Mouse (Mus musculus) limb, embryonic 14.5 days (tissue): ENCODE results near the gene Clrn1. TPM values are rescaled to one million over a fixed set of nuclear protein-coding genes. Genes with fewer than 3 reads are reported as not detected.

ENCODE experiments used
- ATAC-seq: fragments of 200-750 bp; cut with Nextera tagmentation; 2 replicates; pipeline ENCODE4 v1.8.0; 2017; ENCODE audit warnings: low read depth, moderate number of reproducible peaks, moderate TSS enrichment; ENCODE audit not compliant: low FRiP score
- DNase-seq: peaks from one replicate; pipeline ENCODE4 v3.0.0-alpha.2; 2015; ENCODE audit warnings: low spot score
- H3K27ac ChIP-seq: fragments of 300-500 bp; sonication (generic); replicated peaks from 2 replicates; pipeline ENCODE4 v1.5.1; 2014; ENCODE audit warnings: low read depth, mild to moderate bottlenecking, low read length, moderate library complexity, mixed read lengths
- H3K27me3 ChIP-seq: fragments of 300-500 bp; sonication (generic); 2 replicates; pipeline ENCODE4 v1.6.1; 2014; ENCODE audit warnings: low read length, mixed read lengths; ENCODE audit not compliant: control insufficient read depth, insufficient read depth
- H3K36me3 ChIP-seq: fragments of 300-500 bp; sonication (generic); 2 replicates; pipeline ENCODE4 v1.6.1; 2014; ENCODE audit warnings: mild to moderate bottlenecking, low read length, moderate library complexity, mixed read lengths; ENCODE audit not compliant: control insufficient read depth, insufficient read depth
- H3K4me1 ChIP-seq: fragments of 300-500 bp; sonication (generic); 2 replicates; pipeline ENCODE4 v1.6.1; 2014; ENCODE audit warnings: antibody characterized with exemption, low read length, mixed read lengths; ENCODE audit not compliant: control insufficient read depth, insufficient read depth
- H3K4me2 ChIP-seq: fragments of 300-500 bp; sonication (generic); replicated peaks from 2 replicates; pipeline ENCODE4 v1.6.1; 2014; ENCODE audit warnings: low read depth, mild to moderate bottlenecking, low read length, moderate library complexity; ENCODE audit not compliant: severe bottlenecking
- H3K4me3 ChIP-seq: fragments of 300-500 bp; sonication (generic); replicated peaks from 2 replicates; pipeline ENCODE4 v1.5.1; 2014; ENCODE audit warnings: low read length
- H3K9ac ChIP-seq: fragments of 300-500 bp; sonication (generic); 2 replicates; pipeline ENCODE4 v1.6.1; 2014; ENCODE audit warnings: mild to moderate bottlenecking, low read depth, low read length, moderate library complexity; ENCODE audit not compliant: severe bottlenecking
- H3K9me3 ChIP-seq: fragments of 300-500 bp; sonication (generic); 2 replicates; pipeline ENCODE4 v1.6.1; 2016; ENCODE audit warnings: low read length; ENCODE audit not compliant: control insufficient read depth
- POLR2A ChIP-seq: fragments of 200-500 bp; IDR thresholded peaks from 2 replicates; pipeline ENCODE4 v1.8.0; 2012; ENCODE audit warnings: inconsistent platforms, mild to moderate bottlenecking, moderate library complexity, borderline replicate concordance; ENCODE audit not compliant: insufficient read depth, insufficient read length; ENCODE audit errors: extremely low read depth
- WGBS: fragments of 180-500 bp; shearing (Covaris S2); extraction: QIAGEN DNeasy Blood & Tissue Kit; methylation state at CpG from one replicate; pipeline ENCODE4 v1.1.7; 2014; 5-methylcytosine and 5-hydroxymethylcytosine counted together
- polyA plus RNA-seq, 2 experiments: library from polyadenylated mRNA; depleted of rRNA in 1 of 2; stranded (reverse) in 1 of 2; unstranded in 1 of 2; fragments of >200 nt; fragmentation: Nextera tagmentation in 1 of 2; extraction: Ambion mirVana in 1 of 2; gene quantifications; 2 replicates each; pipeline versions ENCODE4 v1.2.1 to v1.2.3; 2012 to 2014

The Clrn1 gene
- polyA plus RNA-seq, 2 experiments, result 0.08 to 0.44 TPM

- Histone ChIP-seq H3K27ac (no peak overlapping the region), H3K4me1 (no peaks in the 10 kb centered on the region), H3K4me3 (no peak overlapping the region), H3K27me3 (no peaks in the 10 kb centered on the region), H3K36me3 (no peaks in the 10 kb centered on the region), H3K4me2 (no peak overlapping the region), H3K9me3 (no peaks in the 10 kb centered on the region), H3K9ac (no peak overlapping the region)
- WGBS, result 87% methylated on average over 7 of the region's 7 CpGs
- no peak for ATAC-seq
- no peak for DNase-seq
- no peak for TF ChIP-seq POLR2A
Measured at GRCm38 (mm10) chr3:58888131-58888715, 3.1 kb upstream of the Clrn1 start.

GRCm38 (mm10) chr3:58887719-58888118 lies 2.6 kb upstream of the Clrn1 start:
- H3K4me3 ChIP-seq, result no peak overlapping the region
- TF ChIP-seq POLR2A, result no peak

GRCm38 (mm10) chr3:58883511-58883907 lies 1.6 kb downstream of the Clrn1 start:
- Histone ChIP-seq H3K27me3 (no peaks in the 10 kb centered on the region), H3K4me2 (no peak overlapping the region), H3K27ac (no peak overlapping the region), H3K4me3 (no peak overlapping the region), H3K9me3 (no peaks in the 10 kb centered on the region), H3K36me3 (no peaks in the 10 kb centered on the region), H3K4me1 (no peaks in the 10 kb centered on the region), H3K9ac (no peak overlapping the region)
- DNase-seq (no peak), ATAC-seq (no peak)
- no peak for TF ChIP-seq POLR2A

More at GRCm38 (mm10) chr3:58887719-58888118, 2.6 kb upstream of the Clrn1 start:
- H3K9me3 ChIP-seq, result no peaks in the 10 kb centered on the region
- DNase-seq (no peak), ATAC-seq (no peak)
- no peak overlapping the region for H3K9ac ChIP-seq
- H3K36me3 ChIP-seq, result no peaks in the 10 kb centered on the region
- no peaks in the 10 kb centered on the region for H3K4me1 ChIP-seq
- H3K27me3 ChIP-seq, result no peaks in the 10 kb centered on the region
- WGBS, result 88% methylated on average over 10 of the region's 10 CpGs
- no peak overlapping the region for H3K27ac ChIP-seq
- H3K4me2 ChIP-seq, result no peak overlapping the region

GRCm38 (mm10) chr3:58882878-58883510 lies 2.1 kb downstream of the Clrn1 start:
- no peak for TF ChIP-seq POLR2A
- Histone ChIP-seq H3K9ac (no peak overlapping the region), H3K4me3 (no peak overlapping the region), H3K27me3 (no peaks in the 10 kb centered on the region), H3K27ac (no peak overlapping the region), H3K36me3 (no peaks in the 10 kb centered on the region), H3K4me1 (no peaks in the 10 kb centered on the region), H3K9me3 (no peaks in the 10 kb centered on the region), H3K4me2 (no peak overlapping the region)
- ATAC-seq (no peak), DNase-seq (no peak)
- WGBS, result 27% methylated on average over 8 of the region's 8 CpGs

GRCm38 (mm10) chr3:58881016-58881415 lies 4.1 kb downstream of the Clrn1 start:
- no peak for DNase-seq
- WGBS, result 59% methylated on average over 1 of the region's 1 CpGs
- H3K4me3 ChIP-seq, result no peak overlapping the region

More at GRCm38 (mm10) chr3:58881016-58881415, 4.1 kb downstream of the Clrn1 start:
- ATAC-seq, result no peak
- Histone ChIP-seq H3K9ac (no peak overlapping the region), H3K27ac (no peak overlapping the region), H3K4me1 (no peaks in the 10 kb centered on the region), H3K36me3 (no peaks in the 10 kb centered on the region), H3K27me3 (no peaks in the 10 kb centered on the region), H3K9me3 (no peaks in the 10 kb centered on the region), H3K4me2 (no peak overlapping the region)
- no peak for TF ChIP-seq POLR2A
